ENCODE assay signal across 27 mouse cellular contexts in genomic region chr2:93704195-93704594, GRCm38 (mm10).
"Had no signal": no experiment of that assay in that cellular context is flagged by ENCODE, and none has a peak within 500 bp of the region (broad histone marks: within the 10 kb centered on the region; RNA-seq: fewer than 3 reads in every experiment).

No protein-coding gene starts in this region.

- H3K9me3 ChIP-seq: embryonic facial prominence, embryonic 10.5 days; embryonic facial prominence, embryonic 12.5 days; embryonic facial prominence, embryonic 13.5 days; embryonic facial prominence, embryonic 15.5 days; forebrain, embryonic 10.5 days; forebrain, embryonic 12.5 days; forebrain, embryonic 13.5 days; forebrain, embryonic 15.5 days had no signal

- DNase-seq: cerebellum, adult 2 months; cerebellum, adult 8-10 months; cerebellum, adult 9-10 months; cerebellum, adult 9-11 months; cerebellum, postnatal 10 days; cerebellum, postnatal 14 days; cerebellum, postnatal 25 days; cerebellum, postnatal 36 days; embryo, embryonic 11 days; forebrain, postnatal 0 days; gastrocnemius, postnatal 10 days; gastrocnemius, postnatal 14 days; gastrocnemius, postnatal 25 days; gastrocnemius, postnatal 36 days; heart, adult 18-20 months; heart, adult 2 months had no signal

- H3K36me3 ChIP-seq: forebrain, embryonic 15.5 days had no signal

- H3K4me2 ChIP-seq: embryonic facial prominence, embryonic 12.5 days; embryonic facial prominence, embryonic 13.5 days; embryonic facial prominence, embryonic 15.5 days; forebrain, embryonic 12.5 days; forebrain, embryonic 13.5 days; forebrain, embryonic 15.5 days had no signal

- ATAC-seq: forebrain, embryonic 13.5 days; forebrain, embryonic 14.5 days; forebrain, embryonic 15.5 days; forebrain, embryonic 16.5 days; forebrain, postnatal 0 days had no signal

- H3K4me1 ChIP-seq: embryonic facial prominence, embryonic 13.5 days; embryonic facial prominence, embryonic 15.5 days; forebrain, embryonic 10.5 days; forebrain, embryonic 12.5 days; forebrain, embryonic 13.5 days; forebrain, embryonic 15.5 days had no signal

- H3K27me3 ChIP-seq: embryonic facial prominence, embryonic 12.5 days; embryonic facial prominence, embryonic 13.5 days; embryonic facial prominence, embryonic 15.5 days; forebrain, embryonic 12.5 days; forebrain, embryonic 13.5 days; forebrain, embryonic 15.5 days had no signal

- H3K9ac ChIP-seq: embryonic facial prominence, embryonic 12.5 days; embryonic facial prominence, embryonic 13.5 days; embryonic facial prominence, embryonic 15.5 days; forebrain, embryonic 12.5 days; forebrain, embryonic 13.5 days; forebrain, embryonic 15.5 days; forebrain, postnatal 0 days had no signal

- H3K4me3 ChIP-seq: embryonic facial prominence, embryonic 10.5 days; embryonic facial prominence, embryonic 12.5 days; embryonic facial prominence, embryonic 13.5 days; embryonic facial prominence, embryonic 15.5 days; erythroblast, embryonic 14.5 days; forebrain, embryonic 10.5 days; forebrain, embryonic 12.5 days; forebrain, embryonic 13.5 days; forebrain, embryonic 15.5 days; heart, adult 2 months had no signal

- H3K27ac ChIP-seq: embryonic facial prominence, embryonic 12.5 days; embryonic facial prominence, embryonic 13.5 days; embryonic facial prominence, embryonic 15.5 days; forebrain, embryonic 10.5 days; forebrain, embryonic 12.5 days; forebrain, embryonic 13.5 days; forebrain, embryonic 15.5 days; heart, adult 2 months had no signal
